Mouse (Mus musculus) frontal cortex, postnatal 14 days (tissue): ENCODE data around the gene Evi2a.

ENCODE experiments used
- DNase-seq, 2 experiments: peaks; one replicate each; pipeline ENCODE4 v3.0.0; 2022; ENCODE audit warnings: low spot score in 2 of 2

The Evi2a gene

DNA sequence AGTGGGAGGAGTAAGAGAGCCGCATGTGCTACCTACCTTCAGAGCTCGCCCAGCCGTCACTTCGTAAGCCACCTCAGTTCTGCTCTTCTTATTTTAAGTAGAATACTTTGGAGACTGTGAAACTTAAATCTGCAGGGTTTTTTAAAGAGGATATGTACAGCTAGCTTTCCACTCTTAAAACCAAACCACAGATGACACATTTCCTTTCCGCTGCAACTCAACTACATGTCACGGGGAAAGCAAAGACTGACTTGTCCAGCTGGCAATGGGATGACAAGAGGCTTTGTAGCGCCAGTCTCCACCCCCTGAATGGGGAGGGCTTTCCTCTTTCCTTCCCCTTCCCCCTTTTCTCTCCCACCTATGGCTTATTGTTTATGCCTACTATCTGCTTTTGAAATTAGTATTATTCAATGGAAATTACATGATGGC is at the start of gene Evi2a, which contains the start of gene Evi2:
Evi2a (minus strand) TSS at position 277 of the 429 bp plus-strand sequence.
Evi2 (minus strand) TSS at position 257 of the 429 bp plus-strand sequence.
- no peak for DNase-seq

DNA sequence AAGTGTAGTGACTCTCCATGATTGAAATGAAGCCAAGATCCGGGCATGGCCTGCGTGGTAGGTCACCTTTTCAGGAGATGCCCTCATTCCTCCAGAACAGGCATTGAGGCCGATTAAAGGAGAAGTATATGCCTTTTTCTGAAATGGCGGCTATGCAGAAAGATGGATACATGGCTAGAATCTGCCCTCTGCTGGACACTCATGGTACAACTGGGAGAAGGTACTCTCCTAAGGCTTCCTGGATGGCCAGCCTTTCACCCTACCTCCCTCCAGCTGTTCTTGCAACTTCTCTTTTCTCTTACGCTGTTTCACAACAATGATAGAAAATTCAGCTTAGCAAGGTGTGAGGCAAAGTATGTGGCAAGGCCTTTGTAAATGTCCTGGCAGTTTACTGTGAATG is 47.3 kb upstream of the Evi2a start:
- DNase-seq, result peak; percentile 60 to 82

DNA sequence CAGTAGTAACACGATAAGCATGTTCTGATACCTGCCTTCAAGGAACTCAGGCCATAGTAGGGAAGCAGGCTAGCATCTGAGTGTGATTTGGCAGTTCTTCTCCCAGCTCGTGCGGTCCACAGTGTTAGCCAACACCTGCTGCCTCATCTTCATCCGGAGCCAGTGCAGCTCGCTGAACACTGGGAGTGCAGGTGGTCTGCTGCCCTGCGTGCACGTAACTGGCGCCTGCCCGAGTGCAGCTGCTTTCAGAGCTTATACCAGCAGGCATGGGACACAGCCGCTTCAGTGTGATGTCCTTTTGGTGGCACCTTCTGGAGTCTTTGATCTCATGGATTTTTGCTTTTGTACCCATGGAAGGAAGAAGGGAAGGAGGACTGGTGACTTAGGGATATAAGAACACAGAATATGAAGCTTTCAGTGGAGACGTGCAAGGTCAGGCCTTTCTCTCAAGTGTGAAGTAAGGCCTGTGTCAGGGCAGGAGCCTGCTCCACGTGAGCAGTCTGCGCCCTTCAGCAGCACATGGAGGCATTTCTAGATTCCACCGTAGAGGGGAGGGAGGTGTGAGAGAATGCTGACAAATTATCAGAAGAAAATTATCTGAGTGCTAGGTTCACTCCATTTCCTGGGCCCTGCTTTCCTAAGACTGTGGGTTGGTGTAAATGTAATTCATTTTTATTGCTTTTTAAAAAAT is 45.1 kb upstream of the Evi2a start:
- DNase-seq, result no peak

DNA sequence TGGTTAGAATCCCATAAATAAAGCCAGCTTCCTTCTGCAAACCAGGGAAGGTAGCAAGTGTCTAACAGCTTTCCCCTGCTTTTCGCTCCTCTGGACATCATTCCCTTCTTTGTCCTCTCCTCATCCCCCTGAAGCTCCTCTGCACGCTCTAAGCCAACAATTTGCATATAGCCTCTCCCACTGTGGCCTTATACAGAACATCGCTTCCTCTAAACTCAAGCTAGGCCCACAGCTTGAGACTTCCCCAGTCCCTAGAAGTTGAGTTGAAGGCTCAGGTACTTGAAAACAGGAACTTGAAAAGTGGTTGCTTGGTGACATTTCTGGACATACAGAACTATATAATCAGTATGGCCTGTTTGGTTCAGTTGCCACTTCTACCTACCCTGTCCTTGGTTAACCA is 43.4 kb upstream of the Evi2a start:
- no peak for DNase-seq

DNA sequence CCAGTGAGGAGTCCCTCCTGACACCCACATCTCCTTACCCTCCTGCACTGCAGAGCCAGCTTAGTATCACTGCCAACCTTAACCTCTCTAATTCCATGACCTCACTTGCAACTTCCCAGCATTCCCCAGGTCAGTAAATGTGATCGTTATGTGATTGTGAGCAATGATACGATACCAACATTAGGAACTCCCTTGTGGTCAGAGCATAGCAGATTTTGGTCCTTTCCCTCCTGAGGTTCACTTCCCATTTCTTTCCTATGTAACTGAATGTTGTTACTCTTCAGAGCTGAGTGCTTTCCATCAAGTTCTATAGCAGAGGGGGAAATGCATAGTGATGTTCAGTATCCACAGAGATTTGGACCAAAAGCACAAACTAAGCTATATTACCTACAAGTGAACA is 39.9 kb upstream of the Evi2a start:
- DNase-seq, result no peak

DNA sequence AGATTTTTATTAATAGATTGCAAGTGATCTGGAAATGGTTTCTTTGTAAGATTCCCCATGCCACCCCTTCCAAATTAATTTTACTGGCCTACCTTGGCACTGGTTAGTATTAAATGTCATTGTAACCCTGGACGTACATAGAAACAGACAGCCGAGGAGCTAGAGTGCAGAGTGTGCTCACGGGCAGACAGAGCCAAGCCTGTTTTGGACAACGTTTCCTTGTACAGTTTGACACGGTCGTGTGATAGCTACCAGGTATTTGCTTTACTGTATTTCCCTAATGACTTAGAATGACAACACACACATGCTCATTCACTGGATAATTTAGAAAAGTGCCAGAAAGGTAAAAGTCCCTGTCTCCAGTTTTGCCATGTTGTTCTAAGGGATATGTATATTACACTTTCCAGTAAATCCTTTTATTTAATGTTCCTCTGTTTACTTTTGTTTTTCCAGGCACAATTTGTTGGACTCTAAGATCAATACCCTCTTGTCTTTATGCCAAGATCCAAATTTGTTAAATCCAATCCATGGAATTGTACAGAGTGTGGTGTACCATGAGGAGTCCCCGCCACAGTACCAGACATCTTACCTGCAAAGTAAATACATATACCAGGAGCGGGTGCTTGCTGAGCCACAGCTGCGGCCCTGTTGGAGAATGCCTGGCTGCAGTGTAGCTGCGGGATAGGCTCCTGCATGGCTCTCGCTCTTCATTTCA is 37.9 kb upstream of the Evi2a start:
- DNase-seq, result no peak

DNA sequence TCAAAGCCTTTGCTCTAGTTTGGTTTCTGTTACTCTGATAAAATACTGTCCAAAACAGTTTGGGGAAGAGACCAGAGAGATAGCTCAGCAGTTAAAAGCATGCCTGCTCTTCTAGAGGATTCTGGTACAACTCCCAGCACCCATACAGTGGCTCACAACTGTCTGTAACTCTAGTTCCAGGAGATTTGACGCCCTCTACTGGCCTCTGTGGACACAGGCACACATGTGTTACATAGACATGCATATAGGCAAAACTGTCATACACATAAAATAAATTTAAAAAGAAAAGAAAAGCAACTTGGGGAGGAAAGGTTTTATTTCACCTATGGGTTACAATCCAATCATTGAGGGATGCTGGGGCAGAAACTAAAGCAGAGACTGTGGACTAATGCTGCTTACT is 36.5 kb upstream of the Evi2a start:
- DNase-seq, result no peak

DNA sequence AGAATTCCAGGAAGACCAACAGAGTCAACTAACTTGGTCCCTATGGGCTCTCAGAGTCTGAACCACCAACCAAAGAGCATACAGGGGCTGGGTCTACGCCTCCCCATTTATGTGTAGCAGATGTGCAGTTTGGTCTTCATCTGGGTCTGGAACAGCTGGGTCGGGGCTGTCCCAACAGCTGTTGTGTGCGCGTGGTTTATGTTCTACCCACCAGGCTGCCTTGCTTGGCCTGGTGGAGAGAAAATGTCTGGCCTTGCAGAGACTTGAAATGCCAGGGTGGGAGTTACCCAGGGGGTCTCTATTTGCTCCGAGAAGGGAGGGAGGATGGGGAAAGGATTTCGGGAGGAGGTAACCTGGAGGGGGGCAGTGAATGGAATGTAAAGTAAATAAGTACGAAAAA is 33.1 kb upstream of the Evi2a start:
- no peak for DNase-seq

DNA sequence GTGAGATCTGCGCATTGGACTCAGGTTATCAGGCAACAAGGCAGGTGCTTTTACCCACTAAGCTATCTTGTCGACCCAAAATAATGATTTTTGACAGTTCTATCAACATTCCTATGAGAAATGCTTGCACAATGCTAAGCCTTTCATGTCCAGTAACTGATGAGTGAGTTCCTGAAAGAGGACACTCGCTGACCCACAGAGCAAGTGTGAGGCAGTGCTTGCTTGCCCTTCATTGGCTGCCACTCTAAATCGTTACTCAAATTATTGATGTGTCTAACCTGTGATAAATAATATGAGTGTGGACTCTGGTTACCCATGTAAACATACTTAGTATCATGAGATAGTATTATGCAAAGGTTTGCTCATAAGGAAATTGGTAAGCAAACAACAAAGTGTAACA is 30.1 kb upstream of the Evi2a start:
- no peak for DNase-seq

DNA sequence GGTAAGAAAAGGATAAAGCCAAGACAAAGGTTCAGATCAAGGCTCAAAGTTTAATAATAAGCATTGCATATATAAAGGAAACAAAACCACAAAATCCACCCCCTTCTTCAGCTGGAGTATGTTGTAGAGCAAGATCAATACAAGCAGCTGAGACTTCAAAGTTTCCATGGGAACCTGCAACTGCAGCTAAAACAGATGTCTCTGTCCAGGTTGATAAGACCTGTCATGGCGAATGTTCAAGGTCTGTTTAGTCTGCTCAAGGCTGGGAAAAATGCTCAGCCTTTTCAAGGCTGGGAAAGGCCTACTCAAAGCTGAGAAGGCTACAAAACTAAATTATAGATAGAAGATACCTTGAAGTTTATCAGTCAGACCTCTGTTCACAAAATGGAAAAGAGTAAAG is 22.2 kb upstream of the Evi2a start:
- no peak for DNase-seq

DNA sequence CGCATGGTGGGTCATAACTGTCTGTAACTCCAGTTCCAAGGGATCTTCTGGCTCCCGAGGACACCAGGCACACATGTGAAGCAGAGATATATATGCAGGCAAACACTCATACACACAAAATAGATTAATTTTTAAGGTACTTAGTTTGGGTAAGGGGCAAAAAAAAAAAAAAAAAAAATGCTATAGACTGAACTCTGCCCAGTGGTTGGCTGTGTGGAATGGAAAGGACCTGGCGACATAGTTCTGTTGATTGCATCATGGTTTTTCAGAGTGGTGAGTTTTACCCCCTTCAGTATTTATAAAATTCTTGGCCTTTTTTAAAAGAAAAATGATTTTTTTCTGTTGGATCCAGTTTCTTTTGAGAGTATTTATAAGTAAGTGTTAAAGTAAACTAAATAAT is 5.9 kb upstream of the Evi2a start:
- DNase-seq, result no peak

DNA sequence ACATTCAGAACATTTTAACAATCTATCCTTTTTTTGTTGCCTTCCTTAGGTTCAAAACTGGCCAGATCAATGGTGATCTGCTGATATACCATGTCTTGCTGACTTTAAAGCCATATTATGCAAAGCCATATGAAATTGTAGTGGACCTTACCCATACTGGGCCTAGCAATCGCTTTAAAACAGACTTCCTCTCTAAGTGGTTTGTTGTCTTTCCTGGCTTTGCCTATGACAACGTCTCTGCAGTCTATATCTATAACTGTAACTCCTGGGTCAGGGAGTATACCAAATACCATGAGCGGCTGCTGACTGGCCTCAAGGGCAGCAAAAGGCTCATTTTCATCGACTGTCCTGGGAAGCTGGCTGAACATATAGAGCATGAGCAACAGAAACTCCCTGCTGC is 5.1 kb upstream of the Evi2a start:
- DNase-seq, result no peak

DNA sequence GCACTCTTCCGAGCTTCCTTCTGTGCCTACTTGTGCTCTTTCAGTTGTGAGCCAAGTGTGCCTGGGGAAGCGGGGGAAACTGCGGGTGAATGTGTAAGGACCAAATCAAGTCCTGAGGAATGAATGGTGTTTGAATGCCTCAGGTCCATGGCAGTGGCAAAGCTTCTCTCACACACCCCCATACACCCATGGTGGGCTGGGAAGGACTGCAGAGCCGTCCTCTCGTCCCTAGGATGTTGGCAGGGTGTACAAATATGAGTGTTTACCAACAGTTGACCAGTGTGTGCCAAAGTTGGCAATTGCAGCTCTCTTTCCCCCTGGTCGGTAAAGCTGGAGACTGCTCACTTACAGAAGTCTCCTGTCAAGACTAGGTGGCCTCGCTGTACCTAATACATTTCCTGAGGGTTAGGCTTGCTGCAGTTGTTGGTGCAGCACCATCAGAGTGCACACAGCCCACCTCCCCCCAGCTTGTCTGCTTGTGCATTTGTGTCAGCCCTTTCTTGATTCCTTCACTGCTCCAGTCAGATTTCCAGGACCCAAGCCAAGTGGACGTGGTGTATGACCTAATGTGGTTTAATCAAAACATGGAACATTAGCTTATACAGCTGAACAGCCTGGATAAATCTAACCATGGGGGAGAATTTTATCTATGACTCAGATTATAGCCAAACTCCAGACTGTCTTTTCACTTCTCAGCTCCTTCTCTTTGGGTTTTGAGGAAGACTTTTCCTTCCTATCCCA is 3.7 kb upstream of the Evi2a start:
- no peak for DNase-seq

DNA sequence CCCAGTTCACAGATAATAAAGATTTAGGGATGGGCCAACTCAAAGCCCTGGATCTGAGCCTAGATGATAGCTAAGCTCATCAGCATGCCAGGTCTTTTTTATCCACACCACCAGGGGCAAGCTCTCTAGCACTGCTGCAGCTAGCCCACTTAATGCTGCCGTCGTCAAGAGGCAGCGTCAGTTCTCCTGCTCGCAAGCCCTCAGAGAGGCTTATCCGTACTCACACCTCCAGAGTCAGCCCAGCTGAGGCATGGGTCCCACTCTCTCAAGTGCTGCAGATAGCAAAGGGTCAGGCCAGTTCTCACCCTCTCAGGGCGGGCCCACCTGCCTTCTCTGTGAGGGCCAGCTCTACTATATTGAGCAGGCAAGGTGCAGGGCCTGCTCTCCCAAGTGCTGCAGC is 2.9 kb upstream of the Evi2a start:
- DNase-seq, result no peak

DNA sequence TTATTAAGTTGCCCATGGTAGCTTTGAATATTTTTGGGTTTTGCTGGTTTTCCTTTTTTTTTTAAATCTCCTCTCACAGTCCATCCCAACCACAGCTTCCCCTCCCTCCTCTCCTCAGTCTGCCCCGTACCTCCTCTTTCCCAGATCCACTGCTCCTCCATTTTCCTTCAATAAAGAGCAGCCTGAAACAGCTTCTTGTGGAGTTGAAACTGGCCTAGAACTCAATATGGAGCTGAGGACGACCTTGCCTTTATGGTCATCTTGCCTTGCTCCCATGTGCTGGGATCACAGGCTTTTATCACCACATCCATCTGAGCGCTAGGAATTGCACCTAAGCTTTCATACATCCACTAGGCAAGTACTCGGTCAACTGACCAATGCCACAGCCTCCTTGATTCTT is 1.1 kb upstream of the Evi2a start:
- DNase-seq, result no peak

DNA sequence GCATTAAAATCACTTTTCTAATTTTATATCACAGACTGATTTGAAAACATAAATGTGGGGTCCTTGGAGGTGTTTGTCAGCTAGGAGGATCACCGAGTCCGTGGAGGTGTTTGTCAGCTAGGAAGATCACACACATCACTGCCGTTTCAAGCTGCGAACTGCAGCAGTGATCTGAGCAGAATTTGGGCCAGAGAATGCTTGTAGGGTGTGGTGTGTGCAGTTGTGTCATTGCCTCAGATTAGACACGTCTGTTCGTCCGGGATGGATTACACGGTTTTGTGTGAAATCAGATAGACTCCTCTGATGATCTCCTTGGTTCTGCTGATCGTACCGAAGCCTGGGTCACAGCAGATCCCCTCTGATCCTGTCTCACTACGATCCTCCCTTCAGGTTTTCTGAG is 365 bp upstream of the Evi2a start:
- no peak for DNase-seq

DNA sequence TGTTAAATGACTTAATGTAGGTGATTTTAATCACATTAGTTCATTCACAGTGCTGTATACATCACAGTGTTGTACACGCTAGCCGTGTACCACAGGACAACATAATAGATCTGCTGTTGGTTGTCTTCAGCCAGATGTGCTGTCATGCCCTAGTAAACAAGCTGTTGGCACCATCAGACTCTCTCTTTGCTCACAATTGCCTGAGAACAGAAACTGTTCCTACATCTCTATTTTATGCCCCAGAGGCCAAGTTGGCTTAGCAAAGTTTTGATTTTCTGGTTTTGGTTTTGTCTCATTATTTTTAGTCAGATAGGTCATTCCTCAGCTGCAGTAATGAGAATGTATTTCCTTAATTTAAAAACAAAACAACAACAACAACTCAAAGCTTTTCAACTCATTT is 673 bp downstream of the Evi2a start:
- DNase-seq, result no peak

DNA sequence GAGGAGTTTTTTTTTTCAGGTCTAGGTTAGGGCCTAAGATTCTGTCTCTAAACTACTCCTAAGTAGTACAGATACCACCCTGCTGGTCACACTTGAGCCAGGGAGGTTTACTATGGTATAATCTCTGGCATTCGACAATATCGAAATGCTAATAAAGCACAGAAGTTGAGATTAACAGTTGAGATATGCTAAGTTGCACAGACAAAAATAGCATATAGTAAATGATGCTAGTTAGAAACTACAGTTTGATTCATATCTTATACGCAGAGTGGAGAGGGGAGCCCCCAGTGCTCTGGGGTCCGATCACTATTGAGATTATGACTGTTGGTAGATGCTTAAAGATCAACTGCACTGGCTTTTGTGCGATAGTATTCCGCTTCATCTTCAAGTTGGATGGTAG is 1.2 kb downstream of the Evi2a start:
- no peak for DNase-seq

DNA sequence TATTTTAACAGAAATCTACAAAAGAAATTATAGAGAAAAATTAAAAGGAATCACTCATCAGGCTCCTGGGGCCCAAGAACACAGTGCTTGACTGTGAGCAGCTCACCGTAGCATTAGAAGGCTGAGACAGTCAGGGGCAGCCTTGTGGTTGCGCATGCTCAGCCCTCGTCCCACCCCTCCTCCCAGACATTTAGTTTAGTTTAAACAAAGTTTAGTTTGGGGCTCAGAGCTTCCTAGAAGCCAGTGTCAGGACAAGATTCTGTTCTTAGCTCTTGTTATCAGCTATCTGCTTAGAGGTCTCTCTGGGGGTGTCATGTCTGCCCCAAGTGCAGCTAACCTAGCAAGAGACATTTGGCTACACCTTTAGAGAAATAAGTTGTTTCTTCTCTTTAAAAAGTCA is 1.8 kb downstream of the Evi2a start:
- DNase-seq, result no peak

DNA sequence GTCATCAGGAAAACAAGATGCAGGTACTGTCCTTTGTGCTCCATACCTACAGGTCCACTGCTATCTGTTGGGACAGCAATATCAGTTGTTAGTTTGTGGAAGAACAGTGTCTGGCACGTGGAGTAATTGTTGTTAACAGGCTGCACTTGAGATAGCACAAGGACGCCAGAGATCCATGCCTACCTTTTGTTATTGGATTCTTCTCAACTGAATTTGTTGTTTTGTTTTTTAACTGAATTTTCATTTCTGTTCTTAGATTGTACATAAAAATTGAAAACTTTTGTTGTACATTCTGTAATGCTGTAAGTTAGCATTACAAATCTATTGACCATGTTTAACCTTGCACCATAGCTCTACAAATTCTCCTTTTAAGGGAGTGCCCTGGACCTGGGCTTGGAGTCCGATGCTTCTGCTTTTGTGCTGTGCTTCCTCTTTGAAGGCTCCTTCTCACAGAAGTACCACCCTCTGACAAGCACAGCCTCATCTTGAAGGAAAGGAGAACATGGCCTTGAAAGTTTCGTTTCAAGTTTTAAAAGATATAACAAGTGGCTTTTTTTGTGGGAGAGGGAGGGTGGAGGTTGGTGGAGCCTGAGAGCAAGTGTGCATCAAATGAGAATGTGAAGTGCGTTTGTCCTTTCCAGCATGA is 2.5 kb downstream of the Evi2a start:
- no peak for DNase-seq

DNA sequence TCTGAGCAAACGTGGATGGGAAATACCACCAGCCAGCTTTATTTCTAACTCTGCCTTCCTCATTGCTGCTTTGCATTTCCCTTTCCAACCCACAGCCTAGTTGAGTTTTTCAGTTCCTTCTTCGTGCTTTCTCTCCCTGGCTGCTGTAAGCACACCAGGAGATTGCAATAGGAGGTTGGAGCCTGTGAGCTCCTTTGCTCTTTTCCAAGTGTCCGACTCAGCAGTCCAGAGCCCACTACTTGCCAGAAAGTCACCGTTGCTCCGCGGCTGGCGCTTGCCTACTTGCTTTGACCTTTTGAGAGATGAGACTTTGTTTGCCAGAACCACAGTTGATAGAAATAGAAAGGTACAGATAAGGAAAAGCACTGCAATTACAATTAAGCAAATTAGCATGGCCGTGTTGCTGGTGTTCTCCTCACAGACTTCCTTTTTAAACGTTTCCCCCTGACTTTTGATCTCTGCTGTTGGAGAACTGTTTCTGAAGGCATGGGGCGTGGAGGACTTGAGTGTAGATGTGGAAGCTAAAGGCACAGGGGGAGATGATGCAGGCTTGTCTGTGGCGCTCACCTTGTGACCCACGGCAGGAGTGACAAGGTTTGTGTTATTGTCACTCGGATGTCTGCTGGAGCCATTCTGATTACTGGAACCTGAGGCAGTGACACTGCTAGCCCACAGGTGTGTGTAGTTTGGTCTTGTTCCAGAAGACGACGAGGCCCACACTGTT is 3.2 kb downstream of the Evi2a start:
- no peak for DNase-seq

DNA sequence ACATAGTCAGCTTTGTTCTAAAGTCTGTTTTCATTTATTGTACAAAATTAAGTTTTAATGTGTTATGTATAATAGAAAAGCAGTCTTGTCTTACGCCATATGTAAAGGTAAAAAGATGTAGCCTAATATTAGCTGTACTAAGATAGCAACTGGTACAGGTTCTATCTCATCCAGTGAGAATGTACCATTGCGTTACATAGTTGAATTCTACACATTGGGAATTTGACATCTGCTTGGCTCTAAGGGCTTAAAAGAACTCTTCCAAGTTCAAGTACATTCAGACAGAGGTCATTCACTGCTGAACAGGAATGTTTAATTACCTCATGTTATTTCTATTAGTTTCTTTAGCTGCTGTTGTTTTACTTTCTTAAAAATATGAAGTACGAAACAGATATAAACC is 3.9 kb downstream of the Evi2a start:
- DNase-seq, result no peak
